Mouse (Mus musculus): ENCODE data around the gene Olfr523. TPM values are rescaled to one million over a fixed set of nuclear protein-coding genes. Genes with fewer than 3 reads are reported as not detected.

Olfr523 gene
- polyA plus RNA-seq, 1 experiment from 2014 or later: not detected

DNA sequence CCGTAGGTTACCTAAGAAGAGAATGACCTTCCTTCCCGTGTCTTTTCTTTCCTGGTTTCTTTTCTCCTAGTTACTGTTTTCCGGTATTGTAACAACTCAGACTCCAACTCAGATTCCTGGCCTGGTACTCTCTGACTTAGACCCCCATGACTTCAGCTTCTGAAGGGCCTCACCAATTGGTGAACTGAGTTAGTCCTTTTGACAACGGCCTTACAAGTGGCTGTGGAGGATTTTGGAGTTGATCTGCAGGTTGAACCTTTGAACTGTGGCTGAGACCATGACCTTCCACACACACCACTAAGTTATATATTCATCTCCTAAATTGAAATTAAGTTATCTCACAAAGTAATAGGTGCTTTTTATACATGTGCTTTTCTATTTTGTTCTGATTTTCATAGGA is 11.2 kb downstream of the Olfr523 start:
- Histone ChIP-seq H3K27ac (no peak overlapping the region), H3K9me3 (replicated peaks) (no peaks in the 10 kb centered on the region), H3K4me1 (no peaks in the 10 kb centered on the region), H3K4me2 (no peak overlapping the region), H3K4me3 (no peak overlapping the region), H3K9ac (no peak overlapping the region), H3K36me3 (ENCODE audit: poor library complexity, severe bottlenecking) (no peaks in the 10 kb centered on the region), H3K27me3 (0 out of 2 replicates have a peak, but pooled peaks cover 3% of the 10 kb centered on the region)
- ATAC-seq: no peak
- 86% methylated on average over 4 of the region's 4 CpGs for WGBS

DNA sequence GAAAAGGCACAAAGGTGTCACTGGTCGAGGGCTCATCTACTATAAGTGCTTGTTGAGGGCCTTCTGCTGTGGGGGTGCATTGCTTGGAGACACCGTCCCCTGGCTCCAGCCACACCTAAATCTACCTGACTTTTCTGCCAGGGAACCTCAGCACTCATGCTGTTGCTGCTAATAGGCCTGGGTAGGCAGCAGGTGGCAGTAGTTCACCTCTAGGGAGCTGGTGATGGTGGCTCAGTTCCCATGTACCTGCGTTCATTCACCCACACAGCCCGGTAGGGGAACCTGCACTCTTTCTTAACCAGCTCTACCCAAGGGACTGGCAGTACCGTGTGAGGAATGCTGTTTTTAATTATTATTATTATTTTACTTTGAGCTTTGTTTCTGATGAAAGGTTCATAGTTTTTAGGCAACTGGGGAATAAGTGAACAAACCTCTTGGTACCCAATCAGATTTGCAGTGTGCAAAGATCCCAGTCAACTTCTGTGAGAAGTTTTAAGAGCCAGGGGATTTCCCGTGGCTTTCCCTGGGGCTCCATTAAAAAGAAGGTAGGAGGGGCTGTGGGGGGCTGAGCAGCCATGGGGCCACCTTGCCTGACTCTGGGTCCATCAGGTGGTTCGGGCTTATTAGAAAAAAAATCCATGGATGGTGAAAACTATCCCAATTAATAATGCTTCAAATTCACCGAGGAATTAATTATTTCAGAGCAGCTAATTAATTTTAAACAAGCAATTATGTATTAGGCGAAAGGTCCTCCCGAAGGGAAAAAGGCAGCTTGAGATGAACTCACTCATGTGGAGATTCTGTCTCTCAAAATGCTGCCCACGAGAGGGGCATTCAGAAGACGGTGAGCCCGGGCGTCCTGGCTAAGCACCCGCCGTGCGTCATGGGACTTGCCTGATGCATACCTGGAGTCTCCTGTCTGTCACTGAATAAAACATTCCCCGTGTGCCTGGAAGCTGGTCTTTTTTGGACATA is 13.9 kb downstream of the Olfr523 start:
- H3K27ac ChIP-seq: no peak overlapping the region
- H3K9me3 ChIP-seq (replicated peaks): no peaks in the 10 kb centered on the region
- H3K9ac ChIP-seq: no peak overlapping the region
- no peak for ATAC-seq
- H3K4me2 ChIP-seq: no peak overlapping the region
- H3K4me3 ChIP-seq: no peak overlapping the region
- H3K27me3 ChIP-seq: 0 out of 2 replicates have a peak, but pooled peaks cover 3% of the 10 kb centered on the region
- no peaks in the 10 kb centered on the region for H3K36me3 ChIP-seq (ENCODE audit: poor library complexity, severe bottlenecking)
- 53% methylated on average over 18 of the region's 18 CpGs for WGBS
- H3K4me1 ChIP-seq: no peaks in the 10 kb centered on the region

DNA sequence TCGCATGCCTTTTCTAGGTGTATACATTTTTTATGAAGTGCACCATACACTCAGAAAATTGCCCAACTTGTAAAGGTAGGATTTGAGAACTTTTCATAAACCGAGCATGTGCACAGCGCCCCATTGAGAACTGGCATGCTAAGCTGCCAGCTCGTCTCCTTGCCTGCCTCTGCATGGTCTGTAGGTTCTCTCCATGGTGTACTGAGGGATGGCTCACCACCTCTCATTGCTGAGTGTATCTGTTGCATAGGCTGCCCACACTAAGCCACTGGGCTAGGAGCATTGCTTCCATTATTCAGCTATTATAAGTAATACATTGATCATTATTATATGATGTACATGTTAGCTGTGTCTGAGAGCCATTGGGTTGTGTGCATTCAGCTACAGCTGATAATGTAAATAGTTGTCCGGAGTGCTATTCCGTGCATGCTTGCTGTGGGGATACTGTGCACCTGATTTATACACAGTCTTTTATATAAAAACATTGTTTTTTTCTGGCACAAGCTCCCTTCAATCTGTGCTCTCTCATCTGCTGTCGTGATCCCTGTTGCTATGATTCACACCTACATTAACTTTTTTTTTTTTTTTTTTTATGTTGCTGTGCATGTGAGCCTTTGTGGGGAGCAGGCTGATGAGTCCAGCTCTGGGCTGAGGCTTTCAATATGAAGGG is 14.8 kb downstream of the Olfr523 start:
- Histone ChIP-seq H3K27ac (no peak overlapping the region), H3K4me2 (no peak overlapping the region), H3K9me3 (replicated peaks) (no peaks in the 10 kb centered on the region), H3K9ac (no peak overlapping the region), H3K27me3 (0 out of 2 replicates have a peak, but pooled peaks cover 3% of the 10 kb centered on the region), H3K36me3 (ENCODE audit: poor library complexity, severe bottlenecking) (no peaks in the 10 kb centered on the region), H3K4me1 (no peaks in the 10 kb centered on the region), H3K4me3 (no peak overlapping the region)
- 81% methylated on average over 7 of the region's 7 CpGs for WGBS
- ATAC-seq: no peak

DNA sequence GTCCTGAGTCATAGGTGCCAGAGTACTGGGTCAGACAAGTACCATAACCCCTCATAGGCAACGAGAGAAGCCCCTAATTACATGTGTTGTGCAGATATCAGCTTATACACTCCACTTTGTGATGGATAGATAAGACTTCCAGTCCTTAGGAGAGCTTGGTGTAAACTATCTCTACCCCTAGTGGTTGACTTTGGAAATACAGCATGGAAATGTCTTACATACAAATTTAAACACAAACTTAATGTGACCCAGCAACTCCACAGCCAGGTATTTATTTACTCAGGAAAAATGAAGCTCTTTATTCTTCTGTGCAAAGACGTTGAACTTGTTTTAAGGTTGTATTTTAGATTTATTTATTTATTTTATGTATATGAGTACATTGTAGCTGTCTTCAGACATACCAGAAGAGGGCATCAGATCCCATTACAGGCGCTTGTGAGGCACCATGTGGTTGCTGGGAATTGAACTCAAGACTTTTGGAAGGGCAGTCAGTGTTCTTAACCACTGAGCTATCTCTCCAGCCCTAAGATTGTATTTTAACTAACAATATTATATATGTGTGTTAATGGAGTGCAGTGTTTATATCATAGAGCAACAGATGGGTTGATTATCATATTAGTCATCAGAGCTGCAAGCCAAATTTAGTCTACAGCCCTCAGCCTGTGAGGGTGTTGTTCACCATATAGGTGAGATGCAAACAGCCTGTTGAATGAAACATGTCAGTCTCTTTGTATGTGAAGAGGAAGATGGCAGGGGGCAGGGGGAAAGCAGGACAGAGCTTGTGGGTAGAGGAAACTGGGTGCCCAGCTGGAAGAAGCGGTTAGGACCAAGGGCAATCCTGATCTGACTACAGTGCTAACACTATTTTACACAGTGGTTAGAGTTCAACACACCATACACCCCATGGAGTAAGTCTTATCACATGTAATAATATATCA is 15.6 kb downstream of the Olfr523 start:
- H3K27ac ChIP-seq: no peak overlapping the region
- WGBS: 64% methylated on average over 4 of the region's 4 CpGs
- no peak overlapping the region for H3K9ac ChIP-seq
- no peaks in the 10 kb centered on the region for H3K36me3 ChIP-seq (ENCODE audit: poor library complexity, severe bottlenecking)
- H3K9me3 ChIP-seq (replicated peaks): no peaks in the 10 kb centered on the region
- no peak overlapping the region for H3K4me3 ChIP-seq
- H3K4me2 ChIP-seq: no peak overlapping the region
- no peaks in the 10 kb centered on the region for H3K4me1 ChIP-seq
- 0 out of 2 replicates have a peak, but pooled peaks cover 3% of the 10 kb centered on the region for H3K27me3 ChIP-seq
- no peak for ATAC-seq

DNA sequence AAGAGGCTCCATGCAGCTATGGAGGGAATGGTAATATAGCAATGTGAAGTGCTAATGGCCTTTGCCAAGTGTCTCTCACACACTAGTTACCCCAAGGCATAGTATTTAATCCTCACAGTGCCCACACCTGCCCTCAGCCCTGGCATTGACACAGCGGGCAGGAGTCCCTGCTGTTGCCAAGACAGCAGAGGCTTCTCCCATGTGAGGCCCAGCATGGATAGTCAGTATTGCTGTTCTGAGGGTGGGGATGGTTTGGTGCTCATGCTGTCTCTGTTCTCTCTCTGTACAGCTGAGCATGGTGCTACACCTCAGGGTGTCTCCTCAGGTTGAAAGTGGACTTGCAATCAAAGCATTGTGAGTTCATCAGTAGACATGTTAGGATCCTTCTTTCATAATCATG is 17.4 kb downstream of the Olfr523 start:
- H3K27me3 ChIP-seq: 0 out of 2 replicates have a peak, but pooled peaks cover 3% of the 10 kb centered on the region
- no peak for ATAC-seq
- H3K4me2 ChIP-seq: no peak overlapping the region
- no peak overlapping the region for H3K27ac ChIP-seq
- no peaks in the 10 kb centered on the region for H3K4me1 ChIP-seq
- no peaks in the 10 kb centered on the region for H3K36me3 ChIP-seq (ENCODE audit: poor library complexity, severe bottlenecking)
- no peak overlapping the region for H3K4me3 ChIP-seq
- H3K9ac ChIP-seq: no peak overlapping the region
- 95% methylated on average over 1 of the region's 1 CpGs for WGBS
- no peaks in the 10 kb centered on the region for H3K9me3 ChIP-seq (replicated peaks)

DNA sequence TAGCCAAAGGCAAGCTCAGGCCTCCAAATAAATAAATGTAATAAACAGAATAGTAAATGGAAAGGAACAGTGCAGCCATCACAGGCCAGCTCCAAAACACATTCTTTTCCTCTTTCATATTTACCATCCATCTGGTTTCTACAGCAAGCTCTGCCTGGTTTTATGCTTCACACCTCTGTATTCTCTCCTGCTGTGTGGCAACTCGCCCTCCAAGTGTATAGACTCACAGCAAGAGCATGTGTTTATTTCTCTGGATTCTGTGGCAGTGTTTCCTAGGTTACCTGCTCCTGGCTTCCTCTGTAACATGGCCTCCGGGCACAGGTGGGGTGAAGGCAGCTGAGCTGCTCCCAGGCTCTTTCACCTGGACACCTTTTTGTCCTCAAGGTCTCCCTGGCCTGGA is 19.4 kb downstream of the Olfr523 start:
- H3K36me3 ChIP-seq (ENCODE audit: poor library complexity, severe bottlenecking): no peaks in the 10 kb centered on the region
- H3K4me1 ChIP-seq: no peaks in the 10 kb centered on the region
- H3K27me3 ChIP-seq: no peaks in the 10 kb centered on the region
- no peaks in the 10 kb centered on the region for H3K9me3 ChIP-seq (replicated peaks)
- 51% methylated on average over 2 of the region's 2 CpGs for WGBS
- H3K9ac ChIP-seq: no peak overlapping the region
- H3K4me3 ChIP-seq: no peak overlapping the region
- no peak overlapping the region for H3K4me2 ChIP-seq
- ATAC-seq: no peak
- H3K27ac ChIP-seq: no peak overlapping the region

DNA sequence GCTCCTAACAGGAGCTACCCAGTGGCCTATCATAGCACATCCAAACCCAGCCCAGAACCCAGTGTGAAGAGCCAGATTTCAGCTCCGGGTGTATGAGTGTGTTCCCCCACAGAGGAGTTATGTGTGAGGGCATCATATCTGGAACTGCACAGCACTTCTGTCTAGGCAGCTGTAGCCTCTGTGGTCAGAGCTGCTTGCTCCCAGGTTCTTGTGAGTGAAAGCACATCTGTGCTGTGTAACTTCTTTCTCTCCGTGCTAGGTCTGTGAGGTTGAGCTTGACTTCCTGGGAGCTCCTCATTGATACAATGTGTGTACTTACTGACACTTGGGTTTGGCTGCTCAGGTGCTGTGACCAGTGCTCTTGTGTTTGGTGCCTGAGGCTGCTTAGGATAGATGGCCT is 19.8 kb downstream of the Olfr523 start:
- no peak overlapping the region for H3K27ac ChIP-seq
- WGBS: 88% methylated on average over 2 of the region's 2 CpGs
- no peaks in the 10 kb centered on the region for H3K4me1 ChIP-seq
- no peak overlapping the region for H3K9ac ChIP-seq
- ATAC-seq: no peak
- H3K36me3 ChIP-seq (ENCODE audit: poor library complexity, severe bottlenecking): no peaks in the 10 kb centered on the region
- H3K4me2 ChIP-seq: no peak overlapping the region
- no peak overlapping the region for H3K4me3 ChIP-seq
- H3K9me3 ChIP-seq (replicated peaks): no peaks in the 10 kb centered on the region
- no peaks in the 10 kb centered on the region for H3K27me3 ChIP-seq

DNA sequence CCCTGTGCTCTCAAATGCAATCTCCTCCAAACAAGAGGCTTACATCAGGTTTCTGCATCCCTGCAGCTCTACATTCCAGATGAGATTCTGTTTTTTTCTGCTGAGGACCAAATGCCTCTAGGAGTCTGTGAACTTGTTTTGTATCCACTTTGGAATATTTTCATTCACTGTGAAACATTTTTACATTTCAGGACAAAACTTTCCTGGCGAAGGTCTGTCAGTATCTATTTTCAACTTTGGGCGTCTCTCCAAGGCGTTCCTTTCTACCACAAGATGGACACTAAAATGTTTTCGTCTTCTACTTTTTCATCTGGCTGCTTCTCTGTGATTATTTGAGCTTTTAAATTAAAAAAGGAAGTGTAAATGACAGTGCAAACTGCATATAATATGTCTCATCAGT is 21.0 kb downstream of the Olfr523 start:
- WGBS: 92% methylated on average over 4 of the region's 4 CpGs

DNA sequence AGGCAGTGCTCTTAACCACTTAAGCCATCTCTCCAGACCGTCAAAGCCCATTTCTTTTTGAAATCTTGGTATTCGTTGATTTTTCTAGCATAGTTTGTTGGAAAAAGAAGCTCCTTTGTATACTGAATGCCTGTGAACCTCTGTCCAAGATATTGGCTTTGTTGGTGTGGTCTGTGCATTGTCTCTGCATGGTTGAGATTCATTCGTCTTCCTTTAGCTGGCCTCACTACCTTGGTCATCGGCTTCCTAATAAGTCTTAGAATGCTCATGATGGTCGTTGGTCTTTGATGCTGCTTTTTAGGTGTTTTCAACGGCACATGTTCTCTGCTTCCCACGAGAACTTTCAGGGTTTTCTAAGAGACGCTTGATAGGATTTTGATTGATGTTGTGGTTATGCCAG is 23.0 kb downstream of the Olfr523 start:
- no peaks in the 10 kb centered on the region for H3K27me3 ChIP-seq
- H3K9me3 ChIP-seq (replicated peaks): no peaks in the 10 kb centered on the region
- no peak overlapping the region for H3K4me2 ChIP-seq
- no peak for ATAC-seq
- WGBS: 86% methylated on average over 8 of the region's 8 CpGs
- H3K4me1 ChIP-seq: no peaks in the 10 kb centered on the region
- no peak overlapping the region for H3K9ac ChIP-seq
- no peaks in the 10 kb centered on the region for H3K36me3 ChIP-seq (ENCODE audit: poor library complexity, severe bottlenecking)
- H3K27ac ChIP-seq: no peak overlapping the region
- H3K4me3 ChIP-seq: no peak overlapping the region

More for the DNA sequence above, 21.0 kb downstream of the Olfr523 start:
- no peak for ATAC-seq
- Histone ChIP-seq H3K36me3 (ENCODE audit: poor library complexity, severe bottlenecking) (no peaks in the 10 kb centered on the region), H3K9ac (no peak overlapping the region), H3K4me3 (no peak overlapping the region), H3K27me3 (no peaks in the 10 kb centered on the region), H3K4me2 (no peak overlapping the region), H3K4me1 (no peaks in the 10 kb centered on the region), H3K9me3 (replicated peaks) (no peaks in the 10 kb centered on the region), H3K27ac (no peak overlapping the region)

DNA sequence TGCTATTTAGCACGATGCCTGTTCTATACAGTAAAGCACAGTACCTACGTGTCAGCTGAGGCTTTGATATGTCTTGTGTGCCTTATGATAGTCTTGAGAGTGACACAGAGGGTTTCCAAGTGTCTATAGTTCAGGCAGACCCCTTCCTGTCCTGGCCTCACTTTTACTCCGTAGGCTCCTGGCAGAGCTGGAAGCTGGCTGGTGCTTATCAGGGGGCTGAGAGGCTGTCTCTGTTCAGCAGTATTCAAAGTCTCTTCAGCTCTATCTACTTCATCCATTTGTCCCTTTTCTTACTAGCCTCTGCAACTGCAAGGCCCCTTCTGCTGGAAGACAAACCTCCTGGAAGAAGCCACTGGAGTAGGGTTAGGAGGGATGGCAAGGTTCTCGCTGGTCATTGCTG is 28.1 kb downstream of the Olfr523 start:
- H3K4me3 ChIP-seq: no peak overlapping the region
- ATAC-seq: no peak
- H3K9me3 ChIP-seq (replicated peaks): no peaks in the 10 kb centered on the region
- no peaks in the 10 kb centered on the region for H3K27me3 ChIP-seq
- no peak overlapping the region for H3K27ac ChIP-seq
- H3K4me1 ChIP-seq: no peaks in the 10 kb centered on the region
- H3K36me3 ChIP-seq (ENCODE audit: poor library complexity, severe bottlenecking): no peaks in the 10 kb centered on the region
- H3K9ac ChIP-seq: no peak overlapping the region
- H3K4me2 ChIP-seq: no peak overlapping the region
- 90% methylated on average over 4 of the region's 4 CpGs for WGBS

DNA sequence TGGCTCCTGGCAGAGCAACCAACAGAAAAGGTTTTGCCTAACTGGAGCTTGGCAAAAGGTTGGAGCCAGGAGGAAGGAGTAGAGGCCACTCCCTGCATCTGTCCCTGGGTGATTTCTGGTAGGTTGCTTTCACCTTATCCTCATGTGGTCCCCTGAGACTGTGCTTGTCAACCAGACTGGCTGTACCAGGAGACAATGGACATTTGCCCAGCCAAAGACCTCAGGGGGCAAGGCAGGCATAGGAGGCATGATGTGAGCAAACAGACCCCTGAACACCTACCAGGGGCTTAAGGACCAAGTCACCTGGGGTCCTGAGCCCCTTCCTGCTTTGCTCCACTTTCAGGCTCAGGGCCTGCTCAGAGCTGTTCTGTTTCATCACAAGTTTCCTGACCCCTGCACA is 32.8 kb downstream of the Olfr523 start, which contains the start of gene Olfr524:
Gene Olfr524 (minus strand): TSS at position 101 of the 400 bp plus-strand sequence.
- H3K9ac ChIP-seq: no peak within 1 kb of the TSS
- no peaks in the 10 kb centered on the region for H3K9me3 ChIP-seq (replicated peaks)
- no peak within 1 kb of the TSS for H3K27ac ChIP-seq
- H3K4me2 ChIP-seq: no peak within 1 kb of the TSS
- H3K27me3 ChIP-seq: 0 out of 2 replicates have a peak, but pooled peaks cover 3% of the 10 kb centered on the region
- H3K4me3 ChIP-seq: no peak within 1 kb of the TSS
- no peak for ATAC-seq
- no peaks in the 10 kb centered on the region for H3K36me3 ChIP-seq (ENCODE audit: poor library complexity, severe bottlenecking)
- no peaks in the 10 kb centered on the region for H3K4me1 ChIP-seq
